Mouse (Mus musculus): ENCODE results near the gene Gh. TPM values are rescaled to one million over a fixed set of nuclear protein-coding genes. Genes with fewer than 3 reads are reported as not detected.
A peak's percentile ranks its signal among the peaks of the same experiment; 100 is the strongest.

Gene Gh
- polyA plus RNA-seq, 1 experiment from 2014 or later, result not detected

GRCm38 (mm10) chr11:106328521-106328920 lies 26.9 kb upstream of the Gh start:
- H3K4me3 ChIP-seq (replicated peaks), result no peak overlapping the region
- H3K4me2 ChIP-seq (replicated peaks), result no peak overlapping the region
- H3K9me3 ChIP-seq, result no peaks in the 10 kb centered on the region
- ATAC-seq, result no peak
- no peaks in the 10 kb centered on the region for H3K27me3 ChIP-seq
- no peaks in the 10 kb centered on the region for H3K4me1 ChIP-seq (replicated peaks)
- H3K9ac ChIP-seq (replicated peaks), result no peak overlapping the region
- 76% methylated on average over 5 of the region's 5 CpGs for WGBS
- no peaks in the 10 kb centered on the region for H3K36me3 ChIP-seq
- no peak overlapping the region for H3K27ac ChIP-seq

GRCm38 (mm10) chr11:106326475-106326874 lies 24.8 kb upstream of the Gh start:
- ATAC-seq, result no peak
- no peak overlapping the region for H3K4me3 ChIP-seq (replicated peaks)
- 92% methylated on average over 8 of the region's 8 CpGs for WGBS
- H3K9ac ChIP-seq (replicated peaks), result 0 out of 2 replicates have a peak overlapping the region, but pooled peaks have one; percentile 10
- no peaks in the 10 kb centered on the region for H3K9me3 ChIP-seq
- H3K4me1 ChIP-seq (replicated peaks), result no peaks in the 10 kb centered on the region
- H3K36me3 ChIP-seq, result no peaks in the 10 kb centered on the region
- no peak overlapping the region for H3K27ac ChIP-seq
- no peak overlapping the region for H3K4me2 ChIP-seq (replicated peaks)
- no peaks in the 10 kb centered on the region for H3K27me3 ChIP-seq

- Histone ChIP-seq H3K4me1 (replicated peaks) (no peaks in the 10 kb centered on the region), H3K9me3 (no peaks in the 10 kb centered on the region), H3K27me3 (no peaks in the 10 kb centered on the region), H3K4me2 (replicated peaks) (no peak overlapping the region), H3K4me3 (replicated peaks) (no peak overlapping the region), H3K27ac (no peak overlapping the region), H3K36me3 (no peaks in the 10 kb centered on the region), H3K9ac (replicated peaks) (no peak overlapping the region)
- no peak for ATAC-seq
- WGBS, result 75% methylated on average over 8 of the region's 8 CpGs
These were observed 24.0 kb upstream of the Gh start for GRCm38 (mm10) chr11:106325566-106326206.

- Histone ChIP-seq H3K9ac (replicated peaks) (no peak overlapping the region), H3K27ac (no peak overlapping the region), H3K4me2 (replicated peaks) (no peak overlapping the region), H3K4me1 (replicated peaks) (no peaks in the 10 kb centered on the region), H3K4me3 (replicated peaks) (no peak overlapping the region), H3K27me3 (no peaks in the 10 kb centered on the region), H3K36me3 (no peaks in the 10 kb centered on the region), H3K9me3 (no peaks in the 10 kb centered on the region)
- no peak for ATAC-seq
- WGBS, result 47% methylated on average over 5 of the region's 5 CpGs
These were observed 23.2 kb upstream of the Gh start for GRCm38 (mm10) chr11:106324858-106325257.

- WGBS, result 79% methylated on average over 21 of the region's 21 CpGs
- Histone ChIP-seq H3K4me3 (replicated peaks) (no peak overlapping the region), H3K4me1 (replicated peaks) (no peaks in the 10 kb centered on the region), H3K36me3 (no peaks in the 10 kb centered on the region), H3K27ac (no peak overlapping the region), H3K9me3 (no peaks in the 10 kb centered on the region), H3K4me2 (replicated peaks) (no peak overlapping the region), H3K27me3 (no peaks in the 10 kb centered on the region), H3K9ac (replicated peaks) (no peak overlapping the region)
- ATAC-seq, result no peak
These were observed 17.0 kb upstream of the Gh start for GRCm38 (mm10) chr11:106318406-106319366.

- Histone ChIP-seq H3K4me2 (replicated peaks) (no peak overlapping the region), H3K4me1 (replicated peaks) (no peaks in the 10 kb centered on the region), H3K27ac (no peak overlapping the region), H3K9me3 (no peaks in the 10 kb centered on the region), H3K27me3 (no peaks in the 10 kb centered on the region), H3K9ac (replicated peaks) (no peak overlapping the region), H3K4me3 (replicated peaks) (no peak overlapping the region), H3K36me3 (no peaks in the 10 kb centered on the region)
- ATAC-seq, result no peak
- WGBS, result 84% methylated on average over 7 of the region's 7 CpGs
These were observed 16.1 kb upstream of the Gh start for GRCm38 (mm10) chr11:106317801-106318200.

GRCm38 (mm10) chr11:106316416-106316815 lies 14.8 kb upstream of the Gh start:
- Histone ChIP-seq H3K4me2 (replicated peaks) (no peak overlapping the region), H3K9me3 (no peaks in the 10 kb centered on the region), H3K27ac (no peak overlapping the region), H3K36me3 (no peaks in the 10 kb centered on the region), H3K4me1 (replicated peaks) (no peaks in the 10 kb centered on the region), H3K27me3 (no peaks in the 10 kb centered on the region), H3K4me3 (replicated peaks) (no peak overlapping the region), H3K9ac (replicated peaks) (no peak overlapping the region)
- 71% methylated on average over 1 of the region's 1 CpGs for WGBS
- ATAC-seq, result no peak

- Histone ChIP-seq H3K4me2 (replicated peaks) (no peak within 1 kb of the TSS), H3K36me3 (no peaks in the 10 kb centered on the region), H3K4me3 (replicated peaks) (no peak within 1 kb of the TSS), H3K27ac (no peak within 1 kb of the TSS), H3K9me3 (no peaks in the 10 kb centered on the region), H3K4me1 (replicated peaks) (no peaks in the 10 kb centered on the region), H3K9ac (replicated peaks) (no peak within 1 kb of the TSS), H3K27me3 (no peaks in the 10 kb centered on the region)
- WGBS, result 78% methylated on average over 9 of the region's 9 CpGs
- ATAC-seq, result no peak
These were observed 12.7 kb upstream of the Gh start, which contains the start of gene Cd79b for GRCm38 (mm10) chr11:106314333-106314812. Gene Cd79b, minus strand, starts transcription at chr11:106314762.

GRCm38 (mm10) chr11:106313533-106313932 lies 11.9 kb upstream of the Gh start:
- WGBS, result 87% methylated on average over 5 of the region's 5 CpGs
- H3K4me2 ChIP-seq (replicated peaks), result no peak overlapping the region
- no peak overlapping the region for H3K9ac ChIP-seq (replicated peaks)
- no peaks in the 10 kb centered on the region for H3K4me1 ChIP-seq (replicated peaks)
- no peak overlapping the region for H3K4me3 ChIP-seq (replicated peaks)
- H3K27ac ChIP-seq, result no peak overlapping the region
- H3K36me3 ChIP-seq, result no peaks in the 10 kb centered on the region
- no peak for ATAC-seq
- no peaks in the 10 kb centered on the region for H3K27me3 ChIP-seq
- H3K9me3 ChIP-seq, result no peaks in the 10 kb centered on the region

GRCm38 (mm10) chr11:106310123-106310522 lies 8.5 kb upstream of the Gh start:
- Histone ChIP-seq H3K36me3 (no peaks in the 10 kb centered on the region), H3K4me2 (replicated peaks) (no peak overlapping the region), H3K9ac (replicated peaks) (no peak overlapping the region), H3K27ac (no peak overlapping the region), H3K4me1 (replicated peaks) (no peaks in the 10 kb centered on the region), H3K4me3 (replicated peaks) (no peak overlapping the region), H3K9me3 (no peaks in the 10 kb centered on the region), H3K27me3 (no peaks in the 10 kb centered on the region)
- WGBS, result 76% methylated on average over 5 of the region's 5 CpGs
- no peak for ATAC-seq

GRCm38 (mm10) chr11:106308162-106308561 lies 6.5 kb upstream of the Gh start:
- no peaks in the 10 kb centered on the region for H3K4me1 ChIP-seq (replicated peaks)
- H3K27me3 ChIP-seq, result no peaks in the 10 kb centered on the region
- ATAC-seq, result no peak
- H3K4me3 ChIP-seq (replicated peaks), result no peak overlapping the region
- H3K9ac ChIP-seq (replicated peaks), result no peak overlapping the region
- H3K36me3 ChIP-seq, result no peaks in the 10 kb centered on the region
- H3K27ac ChIP-seq, result no peak overlapping the region
- WGBS, result 89% methylated on average over 11 of the region's 11 CpGs
- no peaks in the 10 kb centered on the region for H3K9me3 ChIP-seq
- H3K4me2 ChIP-seq (replicated peaks), result no peak overlapping the region

- WGBS, result 88% methylated on average over 5 of the region's 5 CpGs
- Histone ChIP-seq H3K4me3 (replicated peaks) (no peak overlapping the region), H3K4me1 (replicated peaks) (no peaks in the 10 kb centered on the region), H3K36me3 (no peaks in the 10 kb centered on the region), H3K27ac (no peak overlapping the region), H3K27me3 (no peaks in the 10 kb centered on the region), H3K9ac (replicated peaks) (no peak overlapping the region), H3K4me2 (replicated peaks) (no peak overlapping the region), H3K9me3 (no peaks in the 10 kb centered on the region)
- no peak for ATAC-seq
These were observed 5.8 kb upstream of the Gh start for GRCm38 (mm10) chr11:106307432-106307831.
